In the genomic region with DNA sequence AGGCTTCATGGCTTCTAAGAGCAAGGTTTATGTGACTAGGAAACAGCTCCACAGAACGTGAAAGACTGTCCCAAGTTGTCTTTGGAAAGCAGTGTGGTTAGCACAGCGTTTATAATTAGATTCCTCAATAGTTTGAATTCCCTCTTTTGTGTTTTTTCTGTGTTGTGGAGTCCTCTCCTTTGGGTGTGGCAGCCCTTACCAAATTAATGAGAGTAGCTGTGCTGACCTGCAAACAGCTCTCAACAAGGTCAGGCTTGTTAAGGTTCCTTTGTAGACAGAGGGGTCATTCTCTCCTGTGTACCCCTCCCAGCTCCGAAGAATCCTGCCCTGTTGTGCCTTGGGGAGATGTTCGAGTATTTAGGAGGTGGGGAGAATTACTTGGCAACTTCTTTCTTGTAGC, we compare ENCODE assay signal across 26 mouse cellular contexts.
DNase-seq lines count a peak whose midpoint lies in the region; ATAC-seq and TF ChIP-seq lines count a peak whose summit lies in the region.
"Had no signal": no experiment of that assay in that cellular context is flagged by ENCODE, and none has a peak within 500 bp of the region (broad histone marks: within the 10 kb centered on the region; RNA-seq: fewer than 3 reads in every experiment).

No protein-coding gene starts in this region.

- H3K4me3 ChIP-seq in hindbrain, embryonic 13.5 days, result no peak overlapping the region
- no peak overlapping the region for H3K4me3 ChIP-seq in hindbrain, postnatal 0 days (ENCODE audit: low read length)
- no peak overlapping the region for H3K4me3 ChIP-seq in limb, embryonic 10.5 days
- H3K4me3 ChIP-seq: embryonic facial prominence, embryonic 13.5 days; embryonic facial prominence, embryonic 15.5 days; erythroblast, embryonic 14.5 days; forebrain, embryonic 10.5 days; forebrain, embryonic 12.5 days had no signal

- 56% methylated on average over 4 of the region's 4 CpGs for WGBS in hindbrain, embryonic 13.5 days
- 49% methylated on average over 4 of the region's 4 CpGs for WGBS in hindbrain, postnatal 0 days
- 73% methylated on average over 4 of the region's 4 CpGs for WGBS in limb, embryonic 10.5 days

- no peak for DNase-seq in hindbrain, postnatal 0 days (ENCODE audit: low spot score)
- DNase-seq in R1 (ENCODE audit: low read depth, low spot score), result peak; percentile 57
- no peak for DNase-seq in limb, embryonic 10.5 days (ENCODE audit: low spot score)
- no peak for DNase-seq in heart, adult 18-20 months
- no peak for DNase-seq in heart, postnatal 4 days
- DNase-seq in kidney, postnatal 14 days, result no peak
- DNase-seq: adrenal gland, adult 2 months; adrenal gland, postnatal 10 days; adrenal gland, postnatal 25 days; B cell, adult 2 months; cerebellum, adult 11 months; cerebellum, adult 18-20 months; cerebellum, adult 8-10 months; cerebellum, adult 9-11 months; cerebellum, postnatal 36 days; embryo, embryonic 11 days had no signal

- no peak for ATAC-seq in hindbrain, embryonic 13.5 days (ENCODE audit: low FRiP score)
- no peak for ATAC-seq in hindbrain, postnatal 0 days
- ATAC-seq: CD4-positive, CD25-positive, alpha-beta regulatory T cell, adult 4 months; forebrain, embryonic 16.5 days; Patski had no signal

- H3K4me2 ChIP-seq in hindbrain, embryonic 13.5 days, result no peak overlapping the region
- no peak overlapping the region for H3K4me2 ChIP-seq in hindbrain, postnatal 0 days (ENCODE audit: low read depth, low read length)
- H3K4me2 ChIP-seq: embryonic facial prominence, embryonic 13.5 days; embryonic facial prominence, embryonic 15.5 days; forebrain, embryonic 12.5 days had no signal

- H3K27me3 ChIP-seq in hindbrain, embryonic 13.5 days, result no peaks in the 10 kb centered on the region
- H3K27me3 ChIP-seq in hindbrain, postnatal 0 days (ENCODE audit: insufficient read depth, low read length), result no peaks in the 10 kb centered on the region
- no peaks in the 10 kb centered on the region for H3K27me3 ChIP-seq in limb, embryonic 10.5 days (ENCODE audit: low read depth, poor library complexity, severe bottlenecking)
- H3K27me3 ChIP-seq: CH12.LX; embryonic facial prominence, embryonic 13.5 days; embryonic facial prominence, embryonic 15.5 days; forebrain, embryonic 12.5 days had no signal

- no peaks in the 10 kb centered on the region for H3K9me3 ChIP-seq in hindbrain, embryonic 13.5 days
- no peaks in the 10 kb centered on the region for H3K9me3 ChIP-seq in hindbrain, postnatal 0 days (ENCODE audit: low read length)
- no peaks in the 10 kb centered on the region for H3K9me3 ChIP-seq in limb, embryonic 10.5 days (replicated peaks)
- H3K9me3 ChIP-seq: embryonic facial prominence, embryonic 13.5 days; embryonic facial prominence, embryonic 15.5 days; forebrain, embryonic 10.5 days; forebrain, embryonic 12.5 days had no signal

- H3K4me1 ChIP-seq in hindbrain, embryonic 13.5 days (replicated peaks), result peaks cover 16% of the 10 kb centered on the region
- H3K4me1 ChIP-seq in hindbrain, postnatal 0 days (ENCODE audit: insufficient read depth, low read length), result 0 out of 2 replicates have a peak, but pooled peaks cover 5% of the 10 kb centered on the region
- H3K4me1 ChIP-seq in limb, embryonic 10.5 days, result peaks cover 32% of the 10 kb centered on the region
- H3K4me1 ChIP-seq: embryonic facial prominence, embryonic 15.5 days had no signal

- no peak overlapping the region for H3K9ac ChIP-seq in hindbrain, embryonic 13.5 days
- no peak overlapping the region for H3K9ac ChIP-seq in hindbrain, postnatal 0 days (replicated peaks; ENCODE audit: low read length)
- H3K9ac ChIP-seq: embryonic facial prominence, embryonic 13.5 days; embryonic facial prominence, embryonic 15.5 days; forebrain, embryonic 12.5 days had no signal

- no peaks in the 10 kb centered on the region for H3K36me3 ChIP-seq in hindbrain, embryonic 13.5 days
- H3K36me3 ChIP-seq in hindbrain, postnatal 0 days (ENCODE audit: insufficient read depth, low read length), result no peaks in the 10 kb centered on the region
- no peaks in the 10 kb centered on the region for H3K36me3 ChIP-seq in limb, embryonic 10.5 days
- H3K36me3 ChIP-seq: embryonic facial prominence, embryonic 13.5 days; embryonic facial prominence, embryonic 15.5 days; forebrain, embryonic 10.5 days; forebrain, embryonic 12.5 days had no signal

- TF ChIP-seq CTCF in hindbrain, postnatal 0 days (IDR thresholded peaks at IDR 0.05; ENCODE audit: low read depth), result no peak

- H3K27ac ChIP-seq in hindbrain, embryonic 13.5 days, result 0 out of 2 replicates have a peak overlapping the region, but pooled peaks have one; percentile 44
- H3K27ac ChIP-seq in hindbrain, postnatal 0 days, result no peak overlapping the region
- peak overlapping the region; percentile 16; the same call in 1 of the 2 replicates for H3K27ac ChIP-seq in limb, embryonic 10.5 days
- H3K27ac ChIP-seq: embryonic facial prominence, embryonic 13.5 days; embryonic facial prominence, embryonic 15.5 days; forebrain, embryonic 10.5 days; forebrain, embryonic 12.5 days had no signal
